Mouse (Mus musculus): ENCODE results near the gene Timp4. TPM values are rescaled to one million over a fixed set of nuclear protein-coding genes. Genes with fewer than 3 reads are reported as not detected.
A peak's percentile ranks its signal among the peaks of the same experiment; 100 is the strongest.

The Timp4 gene
- total and polyA plus RNA-seq, 3 experiments: not detected

DNA sequence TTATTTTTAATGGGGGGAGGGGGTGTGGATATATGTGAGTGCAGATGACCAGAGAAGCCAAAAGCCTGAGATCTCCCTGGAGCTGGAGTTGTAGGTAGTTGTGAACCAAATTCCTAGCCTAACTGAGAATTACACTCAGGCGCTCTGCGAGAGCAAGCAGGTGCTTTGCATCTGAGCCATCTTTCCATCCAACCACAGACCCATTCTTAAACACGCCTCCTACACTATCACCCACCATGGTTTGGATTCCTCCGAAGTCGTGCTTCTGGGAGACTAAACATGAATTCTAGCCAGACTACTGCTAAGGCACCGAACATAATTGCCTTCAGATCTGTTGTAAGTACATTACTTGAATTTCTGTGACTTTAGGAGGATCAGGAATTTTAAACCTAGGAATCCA lies 34.4 kb upstream of the Timp4 start:
- H3K4me1 ChIP-seq (ENCODE audit: control insufficient read depth in 1 of 2, insufficient read depth in 2 of 2): peaks cover 5 to 51% of the 10 kb centered on the region in 2 experiments
- H3K9me3 ChIP-seq (replicated peaks; ENCODE audit: low read length): no peaks in the 10 kb centered on the region
- no peak overlapping the region for H3K27ac ChIP-seq (ENCODE audit: insufficient read depth, low read depth)
- H3K79me2 ChIP-seq (replicated peaks; ENCODE audit: control insufficient read depth, extremely low read depth, insufficient read depth, poor library complexity, severe bottlenecking): no peaks in the 10 kb centered on the region
- no peak for DNase-seq (ENCODE audit: extremely low read depth)
- no peak for TF ChIP-seq MEF2A (IDR thresholded peaks at IDR 0.05; ENCODE audit: borderline replicate concordance, low read depth, low read length)
- no peak for TF ChIP-seq MAFK (IDR thresholded peaks at IDR 0.05; ENCODE audit: insufficient replicate concordance, low read length)
- no peak for TF ChIP-seq ZC3H11A (IDR thresholded peaks at IDR 0.05; ENCODE audit: low read depth, low read length)
- no peak for TF ChIP-seq BHLHE40 (IDR thresholded peaks at IDR 0.05; ENCODE audit: low read depth, low read length)
- no peak for TF ChIP-seq JUN (IDR thresholded peaks at IDR 0.05; ENCODE audit: insufficient read depth, low read depth, low read length)
- TF ChIP-seq NRF1 (IDR thresholded peaks at IDR 0.05; ENCODE audit: low read depth, low read length): no peak
- TF ChIP-seq ZNF384 (IDR thresholded peaks at IDR 0.05; ENCODE audit: low read depth, low read length): no peak
- TF ChIP-seq MAZ (IDR thresholded peaks at IDR 0.05; ENCODE audit: low read depth, low read length): no peak
- no peak for TF ChIP-seq PAX5 (IDR thresholded peaks at IDR 0.05; ENCODE audit: low read length)
- TF ChIP-seq EP300 (IDR thresholded peaks at IDR 0.05; ENCODE audit: low read length): no peak
- no peak for TF ChIP-seq CTCF (conservative IDR thresholded peaks at IDR 0.05 in 1 of 2, IDR thresholded peaks at IDR 0.05 in 1 of 2; ENCODE audit: low read depth in 2 of 2, low read length in 2 of 2)
- H3K4me3 ChIP-seq (replicated peaks in 1 of 3; ENCODE audit: low read depth in 2 of 3, low read length in 2 of 3, poor library complexity in 1 of 3): no peak overlapping the region
- dilution Hi-C loops (cut with MboI; ENCODE audit: extremely low pct_ligation_motif_present, extremely low pct_unique_long_range_greater_than_20kb, low sequenced_read_pairs) (no loop called here), in situ Hi-C loops (cut with MboI; ENCODE audit: low pct_ligation_motif_present, low pct_unique_long_range_greater_than_20kb, low sequenced_read_pairs) (no loop called here)
- H3K9ac ChIP-seq (ENCODE audit: insufficient read depth, low read depth): no peak overlapping the region
- H3K27me3 ChIP-seq (replicated peaks): no peaks in the 10 kb centered on the region
- no peaks in the 10 kb centered on the region for H3K36me3 ChIP-seq (replicated peaks in 1 of 2; ENCODE audit: control insufficient read depth in 1 of 2, insufficient read depth in 1 of 2, low read length in 1 of 2)
- no peak overlapping the region for H3K4me2 ChIP-seq (ENCODE audit: insufficient read depth, low read depth, poor library complexity, severe bottlenecking)

GRCm38 (mm10) chr6:115284153-115284552 lies 32.1 kb upstream of the Timp4 start:
- dilution Hi-C loops (cut with MboI; ENCODE audit: extremely low pct_ligation_motif_present, extremely low pct_unique_long_range_greater_than_20kb, low sequenced_read_pairs): no loop called here
- Histone ChIP-seq H3K27me3 (replicated peaks) (no peaks in the 10 kb centered on the region), H3K4me3 (replicated peaks in 1 of 3; ENCODE audit: low read depth in 2 of 3, low read length in 2 of 3, poor library complexity in 1 of 3) (no peak overlapping the region), H3K9ac (ENCODE audit: insufficient read depth, low read depth) (no peak overlapping the region), H3K79me2 (replicated peaks; ENCODE audit: control insufficient read depth, extremely low read depth, insufficient read depth, poor library complexity, severe bottlenecking) (no peaks in the 10 kb centered on the region), H3K27ac (ENCODE audit: insufficient read depth, low read depth) (no peak overlapping the region), H3K9me3 (replicated peaks; ENCODE audit: low read length) (no peaks in the 10 kb centered on the region), H3K4me1 (ENCODE audit: control insufficient read depth in 1 of 2, insufficient read depth in 2 of 2) (peaks cover 13 to 51% of the 10 kb centered on the region in 2 experiments), H3K4me2 (ENCODE audit: insufficient read depth, low read depth, poor library complexity, severe bottlenecking) (no peak overlapping the region), H3K36me3 (replicated peaks in 1 of 2; ENCODE audit: control insufficient read depth in 1 of 2, insufficient read depth in 1 of 2, low read length in 1 of 2) (no peaks in the 10 kb centered on the region)
- in situ Hi-C loops (cut with MboI; ENCODE audit: low pct_ligation_motif_present, low pct_unique_long_range_greater_than_20kb, low sequenced_read_pairs): no loop called here
- TF ChIP-seq MEF2A (IDR thresholded peaks at IDR 0.05; ENCODE audit: borderline replicate concordance, low read depth, low read length): peak; percentile 96
- peak; percentile 50; the same call in 1 of the 2 replicates for TF ChIP-seq JUND (conservative IDR thresholded peaks at IDR 0.05; ENCODE audit: low read depth, low read length)
- 0 out of 2 replicates have a peak, but pooled peaks have one; percentile 27 for TF ChIP-seq IRF4 (IDR thresholded peaks at IDR 0.05; ENCODE audit: low read depth, low read length)
- TF ChIP-seq BHLHE40 (IDR thresholded peaks at IDR 0.05; ENCODE audit: low read depth, low read length): 0 out of 2 replicates have a peak, but pooled peaks have one; percentile 22
- peak; percentile 48; the same call in 1 of the 2 replicates for TF ChIP-seq ETS1 (conservative IDR thresholded peaks at IDR 0.05; ENCODE audit: low read depth, low read length)
- TF ChIP-seq MXI1 (IDR thresholded peaks at IDR 0.05; ENCODE audit: low read depth, low read length): no peak
- peak; percentile 43; the same call in 1 of the 2 replicates for TF ChIP-seq EP300 (IDR thresholded peaks at IDR 0.05; ENCODE audit: low read length)
- TF ChIP-seq JUN (IDR thresholded peaks at IDR 0.05; ENCODE audit: insufficient read depth, low read depth, low read length): peak; percentile 42; the same call in 1 of the 2 replicates
- TF ChIP-seq TBP (conservative IDR thresholded peaks at IDR 0.05; ENCODE audit: low read depth, low read length): no peak
- no peak for TF ChIP-seq PAX5 (IDR thresholded peaks at IDR 0.05; ENCODE audit: low read length)
- peak; percentile 58 for DNase-seq (ENCODE audit: extremely low read depth)

Data from CH12.LX (cell line).